Mouse (Mus musculus) ES-Bruce4 (cell line): ENCODE measurements around the gene Patj.

Experiments
- CTCF ChIP-seq: IDR thresholded peaks from one replicate; pipeline ENCODE4 v1.8.1; 2011; ENCODE audit warnings: low read depth, low read length
- EP300 ChIP-seq: IDR thresholded peaks from 2 replicates; pipeline ENCODE4 v1.6.1; 2011; ENCODE audit warnings: low read depth, low read length; ENCODE audit not compliant: insufficient read depth
- POLR2A ChIP-seq: IDR thresholded peaks from one replicate; pipeline ENCODE4 v1.8.1; 2011; ENCODE audit warnings: low read length; ENCODE audit not compliant: insufficient read depth

DNA sequence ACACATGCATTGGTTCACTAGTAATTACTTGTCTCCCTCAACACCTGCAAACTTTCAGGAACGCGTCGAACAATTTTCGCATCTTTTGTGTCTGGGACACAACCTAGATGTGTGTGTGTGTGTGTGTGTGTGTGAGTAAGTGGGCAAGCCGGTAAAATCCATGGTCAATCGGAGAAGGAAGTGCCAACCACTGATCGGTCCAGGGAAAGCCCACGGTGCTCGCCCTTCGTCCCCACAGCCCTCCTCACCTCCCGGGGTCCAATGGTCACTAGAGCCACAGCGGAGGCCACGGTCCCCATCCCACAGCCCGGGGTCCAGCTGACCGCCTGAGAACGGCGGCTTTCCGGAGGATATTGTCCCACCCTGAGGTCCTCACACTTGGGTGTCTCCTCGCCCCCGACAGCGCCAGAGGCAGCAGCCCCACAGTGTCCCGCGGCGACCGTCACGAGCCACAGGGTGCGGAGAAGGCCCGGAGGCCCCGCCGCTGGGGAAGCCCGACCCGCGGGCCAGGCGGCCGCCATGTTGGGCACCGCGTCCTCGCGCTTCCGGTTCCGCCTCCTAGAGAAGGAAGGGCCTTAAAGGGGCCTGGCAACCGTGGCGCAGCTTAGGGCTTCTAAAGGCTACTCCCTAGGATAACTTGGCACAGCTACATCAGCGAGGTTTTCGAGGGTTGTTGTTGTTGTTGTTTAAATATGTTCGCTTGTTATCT lies 12.7 kb upstream of the Patj start, which contains the start of gene Tm2d1:
- TF ChIP-seq POLR2A: peak; percentile 37
- TF ChIP-seq EP300: no peak
- TF ChIP-seq CTCF: no peak
